Mouse (Mus musculus) small intestine, adult 2 months (tissue): Measurements from ENCODE around the gene Golga4.

ENCODE experiments used
- CTCF ChIP-seq: fragments of 200-500 bp; IDR thresholded peaks from 2 replicates; pipeline ENCODE4 v1.5.1; 2012; ENCODE audit warnings: low read depth, mild to moderate bottlenecking, control low read depth, inconsistent platforms, low read length, moderate library complexity, mixed read lengths; ENCODE audit not compliant: insufficient replicate concordance, insufficient read length; ENCODE audit errors: extremely low read depth
- POLR2A ChIP-seq: fragments of 200-500 bp; IDR thresholded peaks from 2 replicates; pipeline ENCODE4 v1.6.1; 2012; ENCODE audit warnings: low read depth, mild to moderate bottlenecking, control low read depth, inconsistent platforms, low read length, moderate library complexity

GRCm38 (mm10) chr9:118456405-118456804 is 49.7 kb upstream of the Golga4 start:
- TF ChIP-seq CTCF (no peak), POLR2A (no peak)
